Mouse (Mus musculus): ENCODE results near the gene Ptpn13. TPM values are rescaled to one million over a fixed set of nuclear protein-coding genes. Genes with fewer than 3 reads are reported as not detected.
A peak's percentile ranks its signal among the peaks of the same experiment; 100 is the strongest.

The Ptpn13 gene
- polyA plus RNA-seq, 1 experiment from 2014 or later: 15.1 TPM

- WGBS: 87% methylated on average over 16 of the region's 16 CpGs
- no peak overlapping the region for H3K4me3 ChIP-seq
- no peaks in the 10 kb centered on the region for H3K27me3 ChIP-seq (replicated peaks)
- H3K9ac ChIP-seq: no peak overlapping the region
- no peaks in the 10 kb centered on the region for H3K4me1 ChIP-seq (replicated peaks)
- H3K9me3 ChIP-seq (replicated peaks): no peaks in the 10 kb centered on the region
- H3K27ac ChIP-seq (ENCODE audit: poor library complexity, severe bottlenecking): no peak overlapping the region
- ATAC-seq (ENCODE audit: insufficient number of reproducible peaks, low FRiP score): no peak
- no peak overlapping the region for H3K4me2 ChIP-seq
- H3K36me3 ChIP-seq: peaks cover 63% of the 10 kb centered on the region
These were observed 129.8 kb downstream of the Ptpn13 start for GRCm38 (mm10) chr5:103554769-103555168.

GRCm38 (mm10) chr5:103560546-103560945 is 135.6 kb downstream of the Ptpn13 start:
- H3K9ac ChIP-seq: no peak overlapping the region
- no peak overlapping the region for H3K4me2 ChIP-seq
- H3K9me3 ChIP-seq (replicated peaks): no peaks in the 10 kb centered on the region
- ATAC-seq (ENCODE audit: insufficient number of reproducible peaks, low FRiP score): no peak
- H3K36me3 ChIP-seq: peaks cover 70% of the 10 kb centered on the region
- H3K4me3 ChIP-seq: no peak overlapping the region
- H3K27ac ChIP-seq (ENCODE audit: poor library complexity, severe bottlenecking): no peak overlapping the region
- H3K27me3 ChIP-seq (replicated peaks): no peaks in the 10 kb centered on the region
- no peaks in the 10 kb centered on the region for H3K4me1 ChIP-seq (replicated peaks)
- 87% methylated on average over 9 of the region's 9 CpGs for WGBS

- no peak overlapping the region for H3K9ac ChIP-seq
- no peak for ATAC-seq (ENCODE audit: insufficient number of reproducible peaks, low FRiP score)
- 90% methylated on average over 4 of the region's 4 CpGs for WGBS
- H3K4me3 ChIP-seq: no peak overlapping the region
- no peaks in the 10 kb centered on the region for H3K27me3 ChIP-seq (replicated peaks)
- peaks cover 54% of the 10 kb centered on the region for H3K36me3 ChIP-seq
- H3K9me3 ChIP-seq (replicated peaks): no peaks in the 10 kb centered on the region
- H3K4me1 ChIP-seq (replicated peaks): no peaks in the 10 kb centered on the region
- H3K4me2 ChIP-seq: no peak overlapping the region
- H3K27ac ChIP-seq (ENCODE audit: poor library complexity, severe bottlenecking): no peak overlapping the region
These were observed 143.0 kb downstream of the Ptpn13 start for GRCm38 (mm10) chr5:103568034-103568433.

- 87% methylated on average over 9 of the region's 9 CpGs for WGBS
- peaks cover 55% of the 10 kb centered on the region for H3K36me3 ChIP-seq
- H3K27ac ChIP-seq (ENCODE audit: poor library complexity, severe bottlenecking): no peak overlapping the region
- no peak overlapping the region for H3K9ac ChIP-seq
- no peak overlapping the region for H3K4me3 ChIP-seq
- H3K27me3 ChIP-seq (replicated peaks): no peaks in the 10 kb centered on the region
- H3K4me1 ChIP-seq (replicated peaks): no peaks in the 10 kb centered on the region
- H3K9me3 ChIP-seq (replicated peaks): no peaks in the 10 kb centered on the region
- H3K4me2 ChIP-seq: no peak overlapping the region
- no peak for ATAC-seq (ENCODE audit: insufficient number of reproducible peaks, low FRiP score)
These were observed 144.5 kb downstream of the Ptpn13 start for GRCm38 (mm10) chr5:103569446-103569845.

- no peak overlapping the region for H3K27ac ChIP-seq (ENCODE audit: poor library complexity, severe bottlenecking)
- ATAC-seq (ENCODE audit: insufficient number of reproducible peaks, low FRiP score): no peak
- no peaks in the 10 kb centered on the region for H3K9me3 ChIP-seq (replicated peaks)
- H3K4me2 ChIP-seq: no peak overlapping the region
- H3K4me3 ChIP-seq: no peak overlapping the region
- 68% methylated on average over 11 of the region's 11 CpGs for WGBS
- H3K27me3 ChIP-seq (replicated peaks): no peaks in the 10 kb centered on the region
- H3K4me1 ChIP-seq (replicated peaks): no peaks in the 10 kb centered on the region
- H3K36me3 ChIP-seq: peaks cover 33% of the 10 kb centered on the region
- no peak overlapping the region for H3K9ac ChIP-seq
These were observed 154.9 kb downstream of the Ptpn13 start for GRCm38 (mm10) chr5:103579680-103580420.

GRCm38 (mm10) chr5:103587219-103587618 is 162.2 kb downstream of the Ptpn13 start:
- WGBS: 77% methylated on average over 7 of the region's 7 CpGs
- Histone ChIP-seq H3K9me3 (replicated peaks) (no peaks in the 10 kb centered on the region), H3K9ac (no peak overlapping the region), H3K4me3 (no peak overlapping the region), H3K36me3 (peaks cover 34% of the 10 kb centered on the region), H3K4me2 (peak overlapping the region; percentile 20; the same call in 1 of the 2 replicates), H3K27me3 (replicated peaks) (no peaks in the 10 kb centered on the region), H3K27ac (ENCODE audit: poor library complexity, severe bottlenecking) (peak overlapping the region; percentile 6; the same call in 1 of the 2 replicates), H3K4me1 (replicated peaks) (peaks cover 21% of the 10 kb centered on the region)
- ATAC-seq (ENCODE audit: insufficient number of reproducible peaks, low FRiP score): no peak

- Histone ChIP-seq H3K9me3 (replicated peaks) (no peaks in the 10 kb centered on the region), H3K27ac (ENCODE audit: poor library complexity, severe bottlenecking) (peak overlapping the region; percentile 49; the same call in 1 of the 2 replicates), H3K4me1 (replicated peaks) (peaks cover 36% of the 10 kb centered on the region), H3K4me3 (no peak overlapping the region), H3K4me2 (no peak overlapping the region), H3K27me3 (replicated peaks) (no peaks in the 10 kb centered on the region), H3K36me3 (peaks cover 20% of the 10 kb centered on the region), H3K9ac (no peak overlapping the region)
- no peak for ATAC-seq (ENCODE audit: insufficient number of reproducible peaks, low FRiP score)
- WGBS: 57% methylated on average over 7 of the region's 7 CpGs
These were observed 166.9 kb downstream of the Ptpn13 start for GRCm38 (mm10) chr5:103591846-103592245.

- H3K27me3 ChIP-seq (replicated peaks): no peaks in the 10 kb centered on the region
- 69% methylated on average over 8 of the region's 8 CpGs for WGBS
- H3K4me3 ChIP-seq: no peak overlapping the region
- no peak overlapping the region for H3K4me2 ChIP-seq
- H3K9ac ChIP-seq: no peak overlapping the region
- ATAC-seq (ENCODE audit: insufficient number of reproducible peaks, low FRiP score): no peak
- H3K9me3 ChIP-seq (replicated peaks): no peaks in the 10 kb centered on the region
- H3K4me1 ChIP-seq (replicated peaks): peaks cover 31% of the 10 kb centered on the region
- no peak overlapping the region for H3K27ac ChIP-seq (ENCODE audit: poor library complexity, severe bottlenecking)
- H3K36me3 ChIP-seq: peaks cover 15% of the 10 kb centered on the region
These were observed 167.7 kb downstream of the Ptpn13 start for GRCm38 (mm10) chr5:103592706-103593105.

GRCm38 (mm10) chr5:103593575-103593974 is 168.6 kb downstream of the Ptpn13 start:
- H3K4me1 ChIP-seq (replicated peaks): peaks cover 35% of the 10 kb centered on the region
- no peak overlapping the region for H3K9ac ChIP-seq
- 81% methylated on average over 9 of the region's 9 CpGs for WGBS
- peaks cover 10% of the 10 kb centered on the region for H3K36me3 ChIP-seq
- no peak overlapping the region for H3K4me3 ChIP-seq
- no peak overlapping the region for H3K4me2 ChIP-seq
- ATAC-seq (ENCODE audit: insufficient number of reproducible peaks, low FRiP score): no peak
- H3K27me3 ChIP-seq (replicated peaks): no peaks in the 10 kb centered on the region
- no peaks in the 10 kb centered on the region for H3K9me3 ChIP-seq (replicated peaks)
- no peak overlapping the region for H3K27ac ChIP-seq (ENCODE audit: poor library complexity, severe bottlenecking)

- Histone ChIP-seq H3K27ac (ENCODE audit: poor library complexity, severe bottlenecking) (peak overlapping the region; percentile 87), H3K4me1 (replicated peaks) (peaks cover 40% of the 10 kb centered on the region), H3K9me3 (replicated peaks) (no peaks in the 10 kb centered on the region), H3K36me3 (peaks cover 10% of the 10 kb centered on the region), H3K4me2 (no peak overlapping the region), H3K9ac (no peak overlapping the region; the same call in 1 of the 2 replicates), H3K27me3 (replicated peaks) (no peaks in the 10 kb centered on the region), H3K4me3 (no peak overlapping the region)
- WGBS: 31% methylated on average over 13 of the region's 13 CpGs
- ATAC-seq (ENCODE audit: insufficient number of reproducible peaks, low FRiP score): peak; percentile 66
These were observed 170.6 kb downstream of the Ptpn13 start for GRCm38 (mm10) chr5:103595394-103596226.

GRCm38 (mm10) chr5:103596467-103597146 is 171.6 kb downstream of the Ptpn13 start:
- Histone ChIP-seq H3K27me3 (replicated peaks) (no peaks in the 10 kb centered on the region), H3K4me1 (replicated peaks) (peaks cover 40% of the 10 kb centered on the region), H3K4me2 (no peak overlapping the region), H3K9ac (no peak overlapping the region), H3K9me3 (replicated peaks) (no peaks in the 10 kb centered on the region), H3K27ac (ENCODE audit: poor library complexity, severe bottlenecking) (peak overlapping the region; percentile 87), H3K4me3 (no peak overlapping the region), H3K36me3 (peaks cover 6% of the 10 kb centered on the region; the same call in 1 of the 2 replicates)
- 82% methylated on average over 14 of the region's 14 CpGs for WGBS
- no peak; the same call in 1 of the 2 replicates for ATAC-seq (ENCODE audit: insufficient number of reproducible peaks, low FRiP score)

All from heart, embryonic 12.5 days (tissue).